Mouse (Mus musculus): ENCODE measurements around the gene Serpina3m. TPM values are rescaled to one million over a fixed set of nuclear protein-coding genes. Genes with fewer than 3 reads are reported as not detected.
"Not testable (repeated sequence)": the region's sequence is repeated elsewhere in the genome, so short reads cannot be mapped to it uniquely, and the experiment has no call there.

The Serpina3m gene
- polyA plus RNA-seq (2011; ENCODE audit: insufficient read length, low read depth, missing spikeins), result not detected in 2 replicates

GRCm38 (mm10) chr12:104338226-104338625 is at the start of gene Serpina3m, which contains the start of gene Serpina3k:
TSS of gene Serpina3m (plus strand) at chr12:104338486.
TSS of gene Serpina3k (plus strand) at chr12:104338486.
- H3K4me3 ChIP-seq (ENCODE audit: insufficient read depth, low read length); H3K4me1 ChIP-seq (ENCODE audit: control insufficient read depth, insufficient read depth, low read length); H3K27ac ChIP-seq (ENCODE audit: insufficient read depth, low read length): not testable (repeated sequence)

- no peak for TF ChIP-seq POLR2A (IDR thresholded peaks at IDR 0.05; ENCODE audit: low read depth, low read length)
Measured at GRCm38 (mm10) chr12:104289872-104290271, 48.4 kb upstream of the Serpina3m start.

GRCm38 (mm10) chr12:104293963-104294362 is 44.3 kb upstream of the Serpina3m start:
- Histone ChIP-seq H3K27ac (ENCODE audit: insufficient read depth, low read length) (no peak overlapping the region), H3K4me1 (ENCODE audit: control insufficient read depth, insufficient read depth, low read length) (no peaks in the 10 kb centered on the region), H3K4me3 (ENCODE audit: insufficient read depth, low read length) (no peak overlapping the region)
- no peak for TF ChIP-seq CTCF (IDR thresholded peaks at IDR 0.05; ENCODE audit: borderline replicate concordance, insufficient read depth, low read length)
- no peak for TF ChIP-seq POLR2A (IDR thresholded peaks at IDR 0.05; ENCODE audit: low read depth, low read length)

More at GRCm38 (mm10) chr12:104289872-104290271, 48.4 kb upstream of the Serpina3m start:
- Histone ChIP-seq H3K27ac (ENCODE audit: insufficient read depth, low read length) (no peak overlapping the region), H3K4me3 (ENCODE audit: insufficient read depth, low read length) (no peak overlapping the region), H3K4me1 (ENCODE audit: control insufficient read depth, insufficient read depth, low read length) (no peaks in the 10 kb centered on the region)

GRCm38 (mm10) chr12:104298049-104298448 is 40.2 kb upstream of the Serpina3m start:
- H3K4me3 ChIP-seq (ENCODE audit: insufficient read depth, low read length), result no peak overlapping the region
- no peaks in the 10 kb centered on the region for H3K4me1 ChIP-seq (ENCODE audit: control insufficient read depth, insufficient read depth, low read length)
- TF ChIP-seq CTCF (IDR thresholded peaks at IDR 0.05; ENCODE audit: borderline replicate concordance, insufficient read depth, low read length), result no peak
- no peak for TF ChIP-seq POLR2A (IDR thresholded peaks at IDR 0.05; ENCODE audit: low read depth, low read length)
- H3K27ac ChIP-seq (ENCODE audit: insufficient read depth, low read length), result no peak overlapping the region

- H3K4me3 ChIP-seq (ENCODE audit: insufficient read depth, low read length), result no peak overlapping the region
- no peak overlapping the region for H3K27ac ChIP-seq (ENCODE audit: insufficient read depth, low read length)
- TF ChIP-seq CTCF (IDR thresholded peaks at IDR 0.05; ENCODE audit: borderline replicate concordance, insufficient read depth, low read length), result no peak
- TF ChIP-seq POLR2A (IDR thresholded peaks at IDR 0.05; ENCODE audit: low read depth, low read length), result no peak
- no peaks in the 10 kb centered on the region for H3K4me1 ChIP-seq (ENCODE audit: control insufficient read depth, insufficient read depth, low read length)
Measured at GRCm38 (mm10) chr12:104305991-104306390, 32.3 kb upstream of the Serpina3m start.

GRCm38 (mm10) chr12:104314253-104314652 is 24.0 kb upstream of the Serpina3m start, which contains the start of gene Serpina3j:
TSS of gene Serpina3j (plus strand) at chr12:104314553.
- Histone ChIP-seq H3K4me3 (ENCODE audit: insufficient read depth, low read length) (no peak within 1 kb of the TSS), H3K4me1 (ENCODE audit: control insufficient read depth, insufficient read depth, low read length) (no peaks in the 10 kb centered on the region), H3K27ac (ENCODE audit: insufficient read depth, low read length) (no peak within 1 kb of the TSS)
- no peak for TF ChIP-seq CTCF (IDR thresholded peaks at IDR 0.05; ENCODE audit: borderline replicate concordance, insufficient read depth, low read length)

- Histone ChIP-seq H3K4me1 (ENCODE audit: control insufficient read depth, insufficient read depth, low read length) (no peaks in the 10 kb centered on the region; the same call in 1 of the 2 replicates), H3K27ac (ENCODE audit: insufficient read depth, low read length) (no peak overlapping the region), H3K4me3 (ENCODE audit: insufficient read depth, low read length) (no peak overlapping the region)
- TF ChIP-seq CTCF (IDR thresholded peaks at IDR 0.05; ENCODE audit: borderline replicate concordance, insufficient read depth, low read length) (no peak), POLR2A (IDR thresholded peaks at IDR 0.05; ENCODE audit: low read depth, low read length) (no peak)
Measured at GRCm38 (mm10) chr12:104322454-104322853, 15.8 kb upstream of the Serpina3m start.

- Histone ChIP-seq H3K4me3 (ENCODE audit: insufficient read depth, low read length) (no peak overlapping the region), H3K4me1 (ENCODE audit: control insufficient read depth, insufficient read depth, low read length) (no peaks in the 10 kb centered on the region), H3K27ac (ENCODE audit: insufficient read depth, low read length) (no peak overlapping the region)
- no peak for TF ChIP-seq CTCF (IDR thresholded peaks at IDR 0.05; ENCODE audit: borderline replicate concordance, insufficient read depth, low read length)
- TF ChIP-seq POLR2A (IDR thresholded peaks at IDR 0.05; ENCODE audit: low read depth, low read length), result no peak
Measured at GRCm38 (mm10) chr12:104331701-104332100, 6.6 kb upstream of the Serpina3m start.

- H3K4me3 ChIP-seq (ENCODE audit: insufficient read depth, low read length); H3K27ac ChIP-seq (ENCODE audit: insufficient read depth, low read length); H3K4me1 ChIP-seq (ENCODE audit: control insufficient read depth, insufficient read depth, low read length): not testable (repeated sequence)
Measured at GRCm38 (mm10) chr12:104336873-104337272, 1.4 kb upstream of the Serpina3m start.

GRCm38 (mm10) chr12:104338705-104339104 is 419 bp downstream of the Serpina3m start:
- H3K4me3 ChIP-seq (ENCODE audit: insufficient read depth, low read length), result no peak overlapping the region
- no peaks in the 10 kb centered on the region for H3K4me1 ChIP-seq (ENCODE audit: control insufficient read depth, insufficient read depth, low read length)
- no peak overlapping the region for H3K27ac ChIP-seq (ENCODE audit: insufficient read depth, low read length)
- TF ChIP-seq POLR2A (IDR thresholded peaks at IDR 0.05; ENCODE audit: low read depth, low read length) (no peak), CTCF (IDR thresholded peaks at IDR 0.05; ENCODE audit: borderline replicate concordance, insufficient read depth, low read length) (no peak)

GRCm38 (mm10) chr12:104342489-104342888 is 4.2 kb downstream of the Serpina3m start:
- H3K27ac ChIP-seq (ENCODE audit: insufficient read depth, low read length); H3K4me3 ChIP-seq (ENCODE audit: insufficient read depth, low read length): not testable (repeated sequence)

More at GRCm38 (mm10) chr12:104342489-104342888, 4.2 kb downstream of the Serpina3m start:
- not testable (repeated sequence) for H3K4me1 ChIP-seq (ENCODE audit: control insufficient read depth, insufficient read depth, low read length)
